Mouse (Mus musculus) kidney, postnatal 4 days (tissue): ENCODE measurements at regions not wholly inside any gene's neighbourhood (a gene's known extent, or its start where the extent isn't known, plus 50 kb on each side); places are given as distances from the start of the nearest gene placed in this dataset.
"Not testable (repeated sequence)": the region's sequence is repeated elsewhere in the genome, so short reads cannot be mapped to it uniquely, and the experiment has no call there.

Experiments used
- DNase-seq, 2 experiments: peaks; one replicate each; pipeline ENCODE4 v3.0.0; 2021; ENCODE audit warnings: mixed read lengths in 2 of 2

- no peak for DNase-seq
Observed at GRCm38 (mm10) chr2:129883417-129883816, 83.1 kb downstream of the Stk35 start.

GRCm38 (mm10) chr2:129884316-129884715 lies 84.0 kb downstream of the Stk35 start:
- DNase-seq: no peak

- peak; percentile 33 to 46 for DNase-seq
Observed at GRCm38 (mm10) chr2:129885536-129885935, 85.2 kb downstream of the Stk35 start.

- DNase-seq: peak in 1 of 2 experiments; percentile 6
Observed at GRCm38 (mm10) chr2:129893231-129893630, 92.9 kb downstream of the Stk35 start.

- no peak for DNase-seq
Observed at GRCm38 (mm10) chr2:129893832-129894231, 93.5 kb downstream of the Stk35 start.

GRCm38 (mm10) chr2:129894906-129895305 lies 94.6 kb downstream of the Stk35 start:
- DNase-seq: no peak

- no peak for DNase-seq
Observed at GRCm38 (mm10) chr2:129895369-129895768, 95.1 kb downstream of the Stk35 start.

GRCm38 (mm10) chr2:129896696-129897095 lies 96.4 kb downstream of the Stk35 start:
- DNase-seq: no peak

GRCm38 (mm10) chr2:129903383-129904135 lies 103.2 kb downstream of the Stk35 start:
- DNase-seq: no peak

- peak; percentile 25 to 41 for DNase-seq
Observed at GRCm38 (mm10) chr2:129904753-129905152, 104.4 kb downstream of the Stk35 start.

- peak; percentile 16 to 59 for DNase-seq
Observed at GRCm38 (mm10) chr2:129908701-129909425, 103.3 kb upstream of the Tgm3 start.

GRCm38 (mm10) chr2:129911203-129911921 lies 100.8 kb upstream of the Tgm3 start:
- peak in 1 of 2 experiments; percentile 28 for DNase-seq

- DNase-seq: no peak
Observed at GRCm38 (mm10) chr2:129912556-129912955, 99.6 kb upstream of the Tgm3 start.

- DNase-seq: no peak
Observed at GRCm38 (mm10) chr2:129914261-129914660, 97.9 kb upstream of the Tgm3 start.

- DNase-seq: no peak
Observed at GRCm38 (mm10) chr2:129916411-129916810, 95.7 kb upstream of the Tgm3 start.

- no peak for DNase-seq
Observed at GRCm38 (mm10) chr2:129918141-129918790, 93.9 kb upstream of the Tgm3 start.

GRCm38 (mm10) chr2:129919551-129919950 lies 92.6 kb upstream of the Tgm3 start:
- no peak for DNase-seq

GRCm38 (mm10) chr2:129927218-129927617 lies 84.9 kb upstream of the Tgm3 start:
- no peak for DNase-seq

- peak; percentile 48 to 55 for DNase-seq
Observed at GRCm38 (mm10) chr2:129933578-129933977, 78.6 kb upstream of the Tgm3 start.

GRCm38 (mm10) chr2:129942824-129943223 lies 69.3 kb upstream of the Tgm3 start:
- no peak for DNase-seq

GRCm38 (mm10) chr2:129947847-129948553 lies 64.1 kb upstream of the Tgm3 start:
- DNase-seq: peak; percentile 33 to 60

- DNase-seq: not testable (repeated sequence)
Observed at GRCm38 (mm10) chr2:129949786-129950185, 62.4 kb upstream of the Tgm3 start.
